Mouse (Mus musculus) midbrain, embryonic 11.5 days (tissue): ENCODE results near the gene Nfkb2. TPM values are rescaled to one million over a fixed set of nuclear protein-coding genes. Genes with fewer than 3 reads are reported as not detected.

Experiments
- ATAC-seq: fragments of 200-750 bp; cut with Nextera tagmentation; 2 replicates; pipeline ENCODE4 v1.8.0; 2017; ENCODE audit warnings: moderate TSS enrichment, moderate library complexity; ENCODE audit not compliant: low FRiP score
- DNase-seq: peaks from one replicate; pipeline ENCODE4 v3.0.0; 2015; ENCODE audit warnings: low spot score; ENCODE audit errors: missing footprints
- H3K27ac ChIP-seq: fragments of 300-500 bp; sonication (generic); 2 replicates; pipeline ENCODE4 v1.5.1; 2014; ENCODE audit warnings: low read depth, low read length
- H3K27me3 ChIP-seq: fragments of 300-500 bp; sonication (generic); 2 replicates; pipeline ENCODE4 v1.6.1; 2014; ENCODE audit warnings: mild to moderate bottlenecking, low read length, moderate library complexity, mixed read lengths; ENCODE audit not compliant: control insufficient read depth, insufficient read depth
- H3K36me3 ChIP-seq: fragments of 300-500 bp; sonication (generic); 2 replicates; pipeline ENCODE4 v1.6.1; 2014; ENCODE audit warnings: mild to moderate bottlenecking, low read length, moderate library complexity, mixed read lengths; ENCODE audit not compliant: control insufficient read depth, insufficient read depth
- H3K4me1 ChIP-seq: fragments of 300-500 bp; sonication (generic); 2 replicates; pipeline ENCODE4 v1.6.1; 2014; ENCODE audit warnings: low read length; ENCODE audit not compliant: control insufficient read depth, insufficient read depth
- H3K4me2 ChIP-seq: fragments of 300-500 bp; sonication (generic); 2 replicates; pipeline ENCODE4 v1.6.1; 2014; ENCODE audit warnings: mild to moderate bottlenecking, moderate library complexity
- H3K4me3 ChIP-seq: fragments of 300-500 bp; sonication (generic); 2 replicates; pipeline ENCODE4 v1.5.1; 2014; ENCODE audit warnings: low read depth, low read length
- H3K9ac ChIP-seq: fragments of 300-500 bp; sonication (generic); 2 replicates; pipeline ENCODE4 v1.6.1; 2014; ENCODE audit warnings: low read length
- H3K9me3 ChIP-seq: fragments of 300-500 bp; sonication (generic); 2 replicates; pipeline ENCODE4 v1.6.1; 2016; ENCODE audit warnings: low read length; ENCODE audit not compliant: control insufficient read depth
- WGBS: fragments of 180-500 bp; shearing (Covaris S2); extraction: QIAGEN DNeasy Blood & Tissue Kit; methylation state at CpG from one replicate; pipeline ENCODE4 v1.1.7; 2014; 5-methylcytosine and 5-hydroxymethylcytosine counted together
- polyA plus RNA-seq: library from polyadenylated mRNA; unstranded; fragments of >200 nt; fragmentation: Nextera tagmentation; extraction: Ambion mirVana; gene quantifications from 2 replicates; pipeline ENCODE4 v1.2.1, GENCODE M21; 2014

Gene Nfkb2
- polyA plus RNA-seq, 1 experiment from 2014 or later = 3.9 TPM

DNA sequence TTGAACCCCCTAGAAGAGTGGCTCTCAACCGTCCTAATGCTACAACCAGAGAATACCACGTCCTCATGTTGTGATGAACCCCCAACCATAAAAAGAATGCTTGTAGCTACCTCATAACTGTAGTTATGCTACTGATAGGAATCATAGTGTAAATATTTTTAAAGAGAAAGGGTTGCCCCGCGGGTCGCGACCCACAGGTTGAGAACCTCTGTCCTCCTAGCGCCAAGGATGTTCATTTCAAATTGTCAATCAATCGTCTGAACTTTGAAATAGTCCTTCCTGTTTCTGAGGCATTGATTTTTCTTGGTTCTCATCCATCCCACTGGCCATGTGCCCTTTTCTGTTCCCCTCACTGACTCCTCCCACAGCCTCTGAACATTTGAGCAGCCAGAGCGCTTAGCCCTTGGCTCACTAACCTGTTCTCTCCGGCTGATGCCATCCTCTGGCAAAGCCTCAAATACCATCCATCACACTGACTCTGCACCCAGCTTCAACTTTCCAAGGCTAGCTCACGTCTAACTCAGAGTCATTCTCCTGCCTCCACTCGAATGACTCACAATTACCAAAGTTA lies 13.5 kb upstream of the Nfkb2 start:
- ATAC-seq (no peak), DNase-seq (no peak)
- no peak overlapping the region for H3K4me3 ChIP-seq
- no peak overlapping the region for H3K27ac ChIP-seq
- H3K36me3 ChIP-seq = peaks cover 4% of the 10 kb centered on the region
- no peaks in the 10 kb centered on the region for H3K27me3 ChIP-seq
- H3K9me3 ChIP-seq = no peaks in the 10 kb centered on the region
- H3K9ac ChIP-seq = no peak overlapping the region
- no peak overlapping the region for H3K4me2 ChIP-seq
- H3K4me1 ChIP-seq = no peaks in the 10 kb centered on the region
- 74% methylated on average over 12 of the region's 12 CpGs for WGBS

DNA sequence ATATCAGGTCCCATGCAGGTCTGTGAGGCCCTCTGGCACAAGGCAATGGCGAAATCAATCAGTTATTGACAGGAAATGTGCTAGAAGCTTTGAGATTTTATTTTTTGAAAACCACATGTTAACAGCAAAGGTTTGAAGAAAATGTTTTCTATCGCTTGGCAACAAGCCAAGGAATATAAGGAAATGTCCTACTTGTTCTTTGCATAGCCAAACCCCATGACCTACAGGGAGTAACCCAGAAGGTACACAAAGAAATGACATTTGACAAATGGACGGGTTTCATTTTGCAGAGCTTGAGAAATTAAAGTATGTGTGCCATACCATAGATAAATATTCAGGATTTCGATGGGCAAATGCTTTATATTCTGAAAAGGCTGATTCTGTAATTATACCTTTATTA lies 7.2 kb upstream of the Nfkb2 start:
- WGBS = 71% methylated on average over 4 of the region's 4 CpGs
- no peaks in the 10 kb centered on the region for H3K9me3 ChIP-seq
- H3K4me2 ChIP-seq = no peak overlapping the region
- H3K27me3 ChIP-seq = no peaks in the 10 kb centered on the region
- no peaks in the 10 kb centered on the region for H3K36me3 ChIP-seq
- H3K9ac ChIP-seq = no peak overlapping the region
- no peak overlapping the region for H3K4me3 ChIP-seq
- H3K27ac ChIP-seq = no peak overlapping the region
- ATAC-seq = no peak
- no peaks in the 10 kb centered on the region for H3K4me1 ChIP-seq
- no peak for DNase-seq

DNA sequence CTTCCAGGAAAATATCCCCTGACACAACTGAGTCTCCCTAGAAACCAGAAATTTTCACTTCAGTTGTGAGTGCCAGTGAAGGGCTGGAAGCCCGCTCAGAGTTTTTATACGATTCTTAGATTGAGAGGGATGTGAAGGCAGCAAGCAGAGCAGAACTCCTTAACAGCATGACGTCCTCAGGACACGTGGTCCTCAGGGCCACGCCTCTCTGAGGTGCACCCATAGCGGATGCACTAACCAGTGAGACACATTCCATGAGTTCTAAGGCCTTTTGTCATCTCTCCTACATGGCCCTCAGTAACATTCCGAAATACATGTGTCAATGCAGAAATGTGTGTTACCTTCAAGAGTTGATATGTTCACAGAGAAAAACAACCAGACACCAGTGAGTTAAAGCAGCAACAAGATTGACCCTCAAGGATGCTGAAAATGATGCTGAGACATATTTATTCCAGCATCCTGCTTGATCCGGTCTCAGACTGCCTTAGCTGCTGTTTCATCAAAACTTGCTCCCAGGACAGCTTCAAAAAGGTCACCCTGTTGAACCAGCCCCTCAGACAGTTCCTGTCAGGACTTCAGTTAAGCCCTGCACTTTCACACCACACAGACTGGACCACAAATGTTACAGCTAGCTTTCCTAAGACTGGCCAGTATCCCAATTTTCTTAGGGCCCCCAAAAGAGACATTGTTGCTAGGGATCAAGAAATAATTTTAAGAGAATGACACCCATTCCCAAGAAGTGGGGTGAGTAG lies 3.6 kb upstream of the Nfkb2 start:
- no peak overlapping the region for H3K27ac ChIP-seq
- no peak overlapping the region for H3K9ac ChIP-seq
- no peak overlapping the region for H3K4me3 ChIP-seq
- peaks cover 10% of the 10 kb centered on the region for H3K4me1 ChIP-seq
- no peak for ATAC-seq
- DNase-seq = no peak
- H3K36me3 ChIP-seq = no peaks in the 10 kb centered on the region
- H3K27me3 ChIP-seq = no peaks in the 10 kb centered on the region; the same call in 1 of the 2 replicates
- WGBS = 40% methylated on average over 8 of the region's 8 CpGs
- H3K4me2 ChIP-seq = no peak overlapping the region
- H3K9me3 ChIP-seq = no peaks in the 10 kb centered on the region

DNA sequence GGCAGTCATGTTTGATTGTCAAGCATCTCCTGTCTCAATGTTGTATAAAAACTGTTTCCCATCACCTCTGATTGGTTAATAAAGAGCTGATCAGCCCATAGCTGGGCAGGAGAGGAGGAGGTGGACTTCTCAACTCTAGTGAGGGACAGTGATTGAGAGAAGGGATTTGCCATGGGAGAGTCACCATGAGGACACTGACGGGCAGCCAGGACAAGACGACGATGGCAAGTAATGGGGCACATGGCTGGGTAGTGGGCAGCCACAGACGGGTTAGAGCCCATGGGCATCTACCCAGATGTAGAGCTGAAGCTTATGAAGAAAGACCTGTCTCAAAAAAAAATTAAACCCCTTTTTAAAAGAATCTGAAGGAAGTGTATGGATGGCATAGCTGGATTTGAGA lies 1.6 kb upstream of the Nfkb2 start:
- Histone ChIP-seq H3K9me3 (no peaks in the 10 kb centered on the region), H3K4me2 (no peak overlapping the region), H3K4me3 (no peak overlapping the region), H3K36me3 (no peaks in the 10 kb centered on the region), H3K4me1 (peaks cover 14% of the 10 kb centered on the region), H3K9ac (no peak overlapping the region), H3K27ac (no peak overlapping the region), H3K27me3 (peaks cover 8% of the 10 kb centered on the region)
- no peak for DNase-seq
- ATAC-seq = no peak
- WGBS = 90% methylated on average over 4 of the region's 4 CpGs

DNA sequence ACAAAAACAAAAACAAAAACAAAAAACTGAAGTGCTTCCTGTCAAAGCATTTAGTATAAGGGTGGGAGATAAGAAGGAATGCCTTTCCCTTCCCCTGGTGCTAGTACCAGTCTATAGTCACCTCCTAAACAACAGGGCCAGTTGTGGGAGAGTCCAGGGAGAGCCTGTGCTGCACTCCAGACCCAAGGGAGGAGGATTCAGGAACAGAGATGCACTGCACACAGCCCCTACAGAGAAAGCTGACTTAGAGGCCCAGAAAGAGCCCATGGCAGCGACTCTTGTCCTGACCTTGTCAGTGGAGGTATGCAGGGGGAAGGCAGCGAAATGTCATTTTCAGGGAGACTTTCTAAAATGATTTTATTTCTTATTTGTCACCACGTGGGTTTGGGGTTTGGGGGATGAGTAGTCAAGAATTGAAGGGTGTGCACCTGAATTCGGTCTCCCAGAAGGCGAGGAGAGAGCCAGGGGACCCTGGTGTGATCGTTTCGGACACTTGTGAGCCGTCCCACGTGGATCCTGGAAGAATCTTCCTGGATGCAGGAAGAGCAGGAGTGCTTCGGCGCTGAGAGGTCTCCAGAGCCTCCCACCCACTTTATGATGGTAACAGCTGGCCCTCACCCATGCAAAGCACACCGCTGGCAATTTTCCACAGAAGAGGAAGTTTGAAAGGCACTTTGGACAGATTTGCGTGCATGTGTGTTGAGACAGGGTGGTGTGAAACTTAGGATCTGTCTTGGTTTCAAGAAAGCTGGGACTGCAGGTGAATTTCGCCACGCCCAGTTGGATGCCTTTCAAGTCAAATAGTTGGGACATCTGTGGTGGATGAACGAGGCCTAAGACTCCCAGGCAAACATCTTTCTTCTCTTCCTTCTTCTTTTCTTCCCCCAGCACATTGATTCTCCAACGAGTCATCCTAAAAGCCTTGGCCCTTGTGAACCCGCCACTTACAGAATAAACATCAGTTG lies 587 bp upstream of the Nfkb2 start:
- DNase-seq (no peak), ATAC-seq (no peak)
- H3K4me3 ChIP-seq = peak overlapping the region; percentile 56

DNA sequence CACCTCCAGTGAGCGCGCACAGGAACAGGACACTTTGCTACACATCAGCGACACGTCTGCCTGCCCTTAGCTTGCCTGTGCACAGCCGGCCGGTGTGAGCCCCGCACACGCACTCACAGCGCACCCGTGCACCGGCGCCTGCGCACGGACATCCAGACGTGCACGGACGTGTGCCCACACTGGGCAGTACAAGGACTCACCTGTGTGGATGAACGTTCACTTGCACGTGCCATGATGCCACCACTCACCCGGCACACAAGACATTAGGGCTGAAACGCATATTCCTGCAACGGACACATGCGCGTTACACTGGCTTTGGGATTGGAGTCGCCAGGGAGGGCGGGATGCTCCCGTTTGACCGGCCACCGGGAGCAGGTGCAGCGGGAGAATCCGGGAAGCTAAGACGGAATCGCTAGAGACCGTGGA lies 801 bp downstream of the Nfkb2 start:
- ATAC-seq = peak; percentile 36; the same call in 1 of the 2 replicates
- peak overlapping the region; percentile 65 for H3K9ac ChIP-seq
- peak overlapping the region; percentile 56 for H3K4me3 ChIP-seq
- 0% methylated on average over 34 of the region's 34 CpGs for WGBS
- peak overlapping the region; percentile 59 for H3K4me2 ChIP-seq
- H3K27ac ChIP-seq = no peak overlapping the region
- no peak for DNase-seq
- H3K9me3 ChIP-seq = no peaks in the 10 kb centered on the region
- peaks cover 18% of the 10 kb centered on the region for H3K4me1 ChIP-seq
- H3K27me3 ChIP-seq = peaks cover 20% of the 10 kb centered on the region
- no peaks in the 10 kb centered on the region for H3K36me3 ChIP-seq

More for the DNA sequence above, 587 bp upstream of the Nfkb2 start:
- H3K27me3 ChIP-seq = peaks cover 16% of the 10 kb centered on the region
- H3K27ac ChIP-seq = no peak overlapping the region
- peaks cover 14% of the 10 kb centered on the region for H3K4me1 ChIP-seq
- no peak overlapping the region; the same call in 1 of the 2 replicates for H3K9ac ChIP-seq
- WGBS = 60% methylated on average over 18 of the region's 18 CpGs
- no peaks in the 10 kb centered on the region for H3K9me3 ChIP-seq
- peak overlapping the region; percentile 59 for H3K4me2 ChIP-seq
- H3K36me3 ChIP-seq = no peaks in the 10 kb centered on the region

DNA sequence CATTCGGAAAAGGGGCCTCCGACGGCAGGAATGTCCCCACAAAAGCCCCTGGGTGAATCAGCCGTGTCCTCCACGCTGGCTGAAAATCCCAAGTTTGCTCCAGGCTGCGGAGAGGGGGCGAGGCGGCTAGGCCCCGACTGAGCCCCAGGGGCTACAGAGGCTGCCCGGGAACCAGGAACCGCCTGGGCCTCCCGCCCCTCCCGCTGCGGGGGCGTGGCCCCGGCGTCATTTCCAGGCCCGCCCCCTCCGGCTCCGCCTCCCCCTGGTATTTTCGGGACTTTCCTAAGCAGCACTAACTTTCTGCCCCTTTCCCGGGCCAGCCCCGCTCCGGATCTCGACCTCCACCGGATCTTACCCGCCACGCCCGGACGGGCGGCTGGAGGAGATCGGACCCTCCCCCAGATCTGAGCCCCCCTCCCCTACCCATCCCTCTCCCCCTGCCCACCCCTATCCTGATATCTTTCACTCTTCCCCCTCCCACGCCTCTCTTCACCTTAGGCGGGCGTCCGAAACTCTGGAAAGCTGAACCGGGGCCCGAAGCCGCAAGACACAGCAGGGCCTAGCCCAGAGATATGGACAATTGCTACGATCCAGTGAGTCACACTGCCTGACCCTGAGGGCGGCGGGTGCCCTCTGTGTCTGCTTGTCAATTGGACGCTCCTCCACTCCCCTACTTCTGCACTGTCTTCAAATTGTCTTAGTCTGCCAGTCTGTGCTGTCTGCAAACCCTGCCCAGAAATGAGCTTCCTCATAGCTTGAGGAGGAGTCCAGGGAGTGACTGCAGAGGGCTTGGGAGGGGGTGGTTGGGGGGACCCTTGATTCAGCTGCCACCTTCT lies 1.5 kb downstream of the Nfkb2 start:
- Histone ChIP-seq H3K36me3 (no peaks in the 10 kb centered on the region), H3K27me3 (peaks cover 20% of the 10 kb centered on the region), H3K4me2 (peak overlapping the region; percentile 59), H3K4me3 (peak overlapping the region; percentile 56), H3K9ac (peak overlapping the region; percentile 65), H3K27ac (no peak overlapping the region), H3K9me3 (no peaks in the 10 kb centered on the region), H3K4me1 (peaks cover 18% of the 10 kb centered on the region)
- DNase-seq (peak; percentile 99), ATAC-seq (peak; percentile 68)
- 1% methylated on average over 38 of the region's 43 CpGs for whole genome bisulfite sequencing

DNA sequence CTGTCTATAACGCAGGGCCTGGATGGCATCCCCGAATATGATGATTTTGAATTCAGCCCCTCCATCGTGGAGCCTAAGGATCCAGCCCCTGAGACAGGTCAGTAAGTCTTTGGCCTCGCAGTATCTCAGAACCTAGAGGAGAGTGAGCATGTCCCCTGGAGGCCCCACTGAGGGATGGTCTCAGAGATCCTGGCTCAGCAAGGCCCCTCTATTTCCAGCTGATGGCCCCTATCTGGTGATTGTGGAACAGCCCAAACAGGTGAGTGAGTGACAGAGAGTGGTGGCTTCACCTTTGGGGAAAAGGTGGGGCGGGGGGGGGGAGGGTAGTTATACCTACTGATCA lies 2.1 kb downstream of the Nfkb2 start:
- H3K9ac ChIP-seq = peak overlapping the region; percentile 65; the same call in 1 of the 2 replicates

More for the DNA sequence above, 2.1 kb downstream of the Nfkb2 start:
- Histone ChIP-seq H3K4me2 (peak overlapping the region; percentile 59; the same call in 1 of the 2 replicates), H3K4me3 (peak overlapping the region; percentile 56), H3K27ac (no peak overlapping the region), H3K9me3 (no peaks in the 10 kb centered on the region), H3K27me3 (peaks cover 20% of the 10 kb centered on the region), H3K4me1 (peaks cover 18% of the 10 kb centered on the region), H3K36me3 (no peaks in the 10 kb centered on the region)
- DNase-seq (no peak), ATAC-seq (no peak)
- 65% methylated on average over 5 of the region's 5 CpGs for WGBS
